Mouse (Mus musculus) liver, embryonic 16.5 days (tissue): ENCODE results near the gene Dgkz. TPM values are rescaled to one million over a fixed set of nuclear protein-coding genes. Genes with fewer than 3 reads are reported as not detected.

Source experiments
- ATAC-seq: fragments of 200-750 bp; cut with Nextera tagmentation; 2 replicates; pipeline ENCODE4 v1.8.0; 2017; ENCODE audit warnings: low read depth, mild to moderate bottlenecking, moderate number of reproducible peaks, moderate library complexity
- H3K27ac ChIP-seq: fragments of 300-500 bp; sonication (generic); 2 replicates; pipeline ENCODE4 v1.5.1; 2014; ENCODE audit warnings: mild to moderate bottlenecking, low read length
- H3K27me3 ChIP-seq: fragments of 300-500 bp; sonication (generic); 2 replicates; pipeline ENCODE4 v1.6.1; 2014; ENCODE audit warnings: low read depth, low read length, mixed read lengths; ENCODE audit not compliant: control insufficient read depth, insufficient read depth
- H3K36me3 ChIP-seq: fragments of 300-500 bp; sonication (generic); 2 replicates; pipeline ENCODE4 v1.6.1; 2014; ENCODE audit warnings: mild to moderate bottlenecking; ENCODE audit not compliant: control insufficient read depth, insufficient read depth
- H3K4me1 ChIP-seq: fragments of 300-500 bp; sonication (generic); 2 replicates; pipeline ENCODE4 v1.6.1; 2014; ENCODE audit warnings: low read depth, low read length, mixed read lengths; ENCODE audit not compliant: control insufficient read depth
- H3K4me2 ChIP-seq: fragments of 300-500 bp; sonication (generic); 2 replicates; pipeline ENCODE4 v1.6.1; 2014; ENCODE audit warnings: low read depth, low read length, mixed read lengths
- H3K4me3 ChIP-seq: fragments of 300-500 bp; sonication (generic); 2 replicates; pipeline ENCODE4 v1.5.1; 2014; ENCODE audit warnings: low read depth, mild to moderate bottlenecking, low read length
- H3K9ac ChIP-seq: fragments of 300-500 bp; sonication (generic); 2 replicates; pipeline ENCODE4 v1.6.1; 2014; ENCODE audit warnings: low read depth, low read length
- H3K9me3 ChIP-seq: fragments of 300-500 bp; sonication (generic); replicated peaks from 2 replicates; pipeline ENCODE4 v1.6.1; 2016; ENCODE audit warnings: low read length; ENCODE audit not compliant: control insufficient read depth
- WGBS: fragments of 180-500 bp; shearing (Covaris S2); extraction: QIAGEN DNeasy Blood & Tissue Kit; methylation state at CpG from one replicate; pipeline ENCODE4 v1.1.7; 2014; ENCODE audit not compliant: insufficient replicate concordance; 5-methylcytosine and 5-hydroxymethylcytosine counted together
- polyA plus RNA-seq: library from polyadenylated mRNA; unstranded; fragments of >200 nt; fragmentation: Nextera tagmentation; extraction: Ambion mirVana; gene quantifications from 2 replicates; pipeline ENCODE4 v1.2.1, GENCODE M21; 2015

Gene Dgkz
- polyA plus RNA-seq, 1 experiment from 2014 or later, result 24.1 TPM

DNA sequence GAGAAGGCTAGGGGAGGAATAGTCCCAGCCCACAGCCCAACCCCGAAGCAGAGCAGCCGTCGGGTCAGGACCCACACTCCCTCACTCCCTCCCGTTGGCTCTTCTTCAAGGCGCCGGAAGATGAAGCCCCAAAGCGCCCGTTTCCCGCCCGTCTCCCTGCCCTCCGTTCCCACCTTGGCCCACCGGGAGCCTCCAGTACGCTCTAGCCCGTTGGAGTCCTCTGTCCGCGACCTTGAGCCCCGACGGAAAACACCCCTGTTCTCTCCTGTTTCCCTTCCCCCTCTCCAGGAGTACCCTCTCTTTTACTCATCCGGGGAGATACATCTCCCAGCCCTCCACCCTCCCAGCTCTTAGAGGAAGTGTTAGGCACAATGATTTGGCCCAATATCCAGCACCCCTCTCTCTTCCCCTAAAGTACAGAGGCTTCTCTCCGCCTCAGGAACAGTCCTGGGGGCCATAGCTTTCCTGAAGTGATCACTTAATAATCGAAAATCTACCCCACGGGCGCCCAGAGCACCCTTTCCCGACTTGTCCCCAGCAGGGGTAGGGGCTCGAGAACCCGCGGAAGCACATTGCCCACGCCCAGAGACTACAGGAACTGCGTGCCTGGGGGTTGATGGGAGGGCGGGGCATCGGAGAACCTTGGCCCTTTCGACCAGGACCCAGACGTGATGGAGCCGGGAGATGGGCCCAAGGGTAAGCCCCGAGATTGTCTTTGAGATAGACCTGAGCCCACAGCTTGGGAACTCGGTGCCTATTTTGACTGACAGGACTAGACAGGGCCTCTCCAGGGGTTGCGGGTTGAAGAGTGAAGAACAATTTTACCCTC lies 52.9 kb downstream of the Dgkz start:
- Histone ChIP-seq H3K9ac (no peak overlapping the region), H3K4me1 (peaks cover 27% of the 10 kb centered on the region)

DNA sequence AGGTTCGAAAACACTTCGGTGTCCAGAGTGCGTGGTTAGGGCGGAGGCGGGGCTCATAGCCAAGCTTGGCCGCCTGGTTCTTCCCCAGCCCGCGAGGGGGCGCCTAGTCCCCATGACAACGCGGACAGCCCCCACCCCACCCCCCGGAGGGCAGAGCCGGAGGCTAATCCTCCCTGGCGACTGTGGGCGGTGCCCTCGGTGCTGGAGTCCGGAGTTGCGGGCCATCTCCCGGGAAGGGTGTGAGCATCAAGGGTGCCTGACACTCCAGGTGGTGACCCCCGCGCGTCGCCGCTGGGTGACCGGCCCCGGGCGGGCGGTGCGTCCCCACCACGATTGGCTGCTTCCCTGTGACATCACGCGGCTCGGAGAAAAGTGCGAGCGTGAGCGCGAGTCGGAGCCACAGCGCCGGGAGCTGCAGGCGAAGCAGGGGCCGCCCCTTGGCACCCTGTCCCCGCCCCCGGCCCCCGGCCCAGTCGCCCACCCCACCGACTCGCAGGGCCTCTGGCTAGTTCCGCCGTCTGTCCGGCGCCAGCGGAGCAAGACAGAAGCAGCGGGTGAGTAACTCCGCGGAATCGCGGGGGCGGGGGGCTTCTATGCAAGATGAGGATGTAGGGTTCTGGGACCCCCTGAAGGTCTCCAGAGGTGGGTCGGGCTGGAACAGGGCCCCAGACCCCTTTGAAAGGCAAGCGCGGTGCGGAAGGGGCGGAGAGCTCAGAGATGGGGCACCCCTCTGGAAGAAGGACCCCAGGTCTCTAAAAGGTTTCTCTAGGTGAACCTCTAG lies 53.7 kb downstream of the Dgkz start:
- H3K4me2 ChIP-seq, result peak overlapping the region; percentile 66
- H3K9ac ChIP-seq, result no peak overlapping the region
- H3K4me1 ChIP-seq, result peaks cover 27% of the 10 kb centered on the region
- H3K27me3 ChIP-seq, result peaks cover 37% of the 10 kb centered on the region
- H3K27ac ChIP-seq, result no peak overlapping the region
- H3K9me3 ChIP-seq, result no peaks in the 10 kb centered on the region
- peak; percentile 26 for ATAC-seq
- H3K4me3 ChIP-seq, result peak overlapping the region; percentile 56
- under 1% methylated on average over 64 of the region's 64 CpGs for WGBS
- no peaks in the 10 kb centered on the region for H3K36me3 ChIP-seq

More for the DNA sequence above, 52.9 kb downstream of the Dgkz start:
- H3K9me3 ChIP-seq, result no peaks in the 10 kb centered on the region
- H3K27ac ChIP-seq, result no peak overlapping the region
- H3K4me3 ChIP-seq, result peak overlapping the region; percentile 56
- ATAC-seq, result no peak
- H3K36me3 ChIP-seq, result no peaks in the 10 kb centered on the region
- H3K4me2 ChIP-seq, result peak overlapping the region; percentile 66
- 4% methylated on average over 37 of the region's 37 CpGs for WGBS
- peaks cover 37% of the 10 kb centered on the region for H3K27me3 ChIP-seq

DNA sequence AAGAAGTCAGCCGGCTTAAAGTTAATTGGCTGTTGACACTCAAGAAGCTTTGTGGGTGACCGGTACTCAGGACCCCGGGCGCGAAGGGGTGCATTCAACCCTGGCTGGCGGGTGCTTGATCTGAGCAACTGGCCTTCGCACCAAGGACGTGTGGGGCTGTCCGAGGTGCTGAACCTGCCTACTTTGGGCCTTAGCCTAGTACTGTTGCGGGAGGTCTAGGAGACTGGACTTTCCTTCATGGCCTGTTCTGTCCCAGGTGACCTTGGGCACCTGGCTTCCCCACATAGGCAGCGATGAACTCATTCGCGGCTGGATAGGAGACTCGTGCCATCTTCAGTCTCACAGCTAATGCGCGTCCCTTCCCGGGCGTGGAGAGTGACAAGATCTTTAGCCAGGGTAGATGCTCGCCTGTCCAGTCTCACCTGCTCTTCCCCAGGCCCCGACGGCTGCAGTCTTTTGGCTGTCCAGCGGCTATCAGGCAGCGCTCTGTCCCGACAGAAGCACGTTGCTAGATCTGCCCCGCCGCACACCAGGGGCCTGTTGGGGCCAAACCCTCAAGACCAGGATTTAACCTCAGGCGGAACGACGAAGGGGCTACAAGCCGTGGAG lies 54.4 kb downstream of the Dgkz start:
- H3K27me3 ChIP-seq, result peaks cover 37% of the 10 kb centered on the region
- WGBS, result 5% methylated on average over 31 of the region's 31 CpGs

DNA sequence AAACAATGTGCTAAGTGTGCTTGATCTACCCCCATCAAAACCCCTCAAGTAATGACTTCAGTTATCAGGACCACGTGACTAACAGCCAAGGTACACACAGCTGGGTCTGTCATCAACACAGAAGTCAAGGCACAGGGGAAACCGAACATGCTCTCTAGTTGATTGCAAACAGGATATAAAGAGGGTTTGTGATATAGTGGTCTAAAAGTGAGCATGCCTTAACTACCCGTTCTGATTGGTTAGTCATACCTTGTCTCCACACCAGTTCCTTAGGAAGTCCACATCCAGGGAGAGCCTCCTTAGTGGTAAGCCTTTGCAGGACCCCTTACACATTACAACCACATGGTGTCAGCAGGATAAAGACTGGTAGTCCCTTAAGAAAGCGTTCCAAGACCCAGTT lies 55.5 kb downstream of the Dgkz start:
- H3K4me1 ChIP-seq, result peaks cover 36% of the 10 kb centered on the region

More for the DNA sequence above, 54.4 kb downstream of the Dgkz start:
- peaks cover 30% of the 10 kb centered on the region for H3K4me1 ChIP-seq
- peak overlapping the region; percentile 56 for H3K4me3 ChIP-seq
- H3K27ac ChIP-seq, result no peak overlapping the region
- ATAC-seq, result no peak
- peak overlapping the region; percentile 66 for H3K4me2 ChIP-seq
- H3K36me3 ChIP-seq, result no peaks in the 10 kb centered on the region
- no peaks in the 10 kb centered on the region for H3K9me3 ChIP-seq
- H3K9ac ChIP-seq, result no peak overlapping the region

DNA sequence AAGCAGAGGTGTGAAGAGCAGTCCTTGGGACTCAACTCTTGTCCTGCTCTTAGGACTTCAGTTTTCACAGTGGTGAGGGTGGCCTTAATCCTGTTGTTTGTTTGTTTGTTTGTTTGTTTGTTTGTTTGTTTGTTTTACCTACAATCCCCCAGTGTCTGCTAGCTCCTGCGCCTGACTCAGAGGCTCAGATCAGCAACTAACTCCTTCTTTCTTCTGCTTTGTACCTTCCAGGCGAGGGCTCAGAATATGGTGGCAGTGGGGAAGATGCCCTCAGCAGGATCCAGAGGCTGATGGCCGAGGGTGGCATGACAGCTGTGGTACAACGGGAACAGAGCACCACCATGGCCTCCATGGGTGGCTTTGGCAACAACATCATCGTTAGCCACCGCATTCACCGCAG lies 58.6 kb downstream of the Dgkz start:
- Histone ChIP-seq H3K4me2 (no peak overlapping the region), H3K4me3 (no peak overlapping the region), H3K4me1 (peaks cover 28% of the 10 kb centered on the region), H3K9me3 (no peaks in the 10 kb centered on the region), H3K27ac (no peak overlapping the region), H3K36me3 (peaks cover 4% of the 10 kb centered on the region), H3K27me3 (peaks cover 13% of the 10 kb centered on the region), H3K9ac (no peak overlapping the region)
- WGBS, result 71% methylated on average over 7 of the region's 7 CpGs
- no peak for ATAC-seq

More for the DNA sequence above, 55.5 kb downstream of the Dgkz start:
- ATAC-seq, result no peak
- H3K9me3 ChIP-seq, result no peaks in the 10 kb centered on the region
- WGBS, result 55% methylated on average over 4 of the region's 4 CpGs
- H3K27me3 ChIP-seq, result peaks cover 37% of the 10 kb centered on the region
- no peak overlapping the region for H3K4me2 ChIP-seq
- H3K36me3 ChIP-seq, result no peaks in the 10 kb centered on the region
- H3K27ac ChIP-seq, result no peak overlapping the region
- no peak overlapping the region for H3K4me3 ChIP-seq
- no peak overlapping the region for H3K9ac ChIP-seq

DNA sequence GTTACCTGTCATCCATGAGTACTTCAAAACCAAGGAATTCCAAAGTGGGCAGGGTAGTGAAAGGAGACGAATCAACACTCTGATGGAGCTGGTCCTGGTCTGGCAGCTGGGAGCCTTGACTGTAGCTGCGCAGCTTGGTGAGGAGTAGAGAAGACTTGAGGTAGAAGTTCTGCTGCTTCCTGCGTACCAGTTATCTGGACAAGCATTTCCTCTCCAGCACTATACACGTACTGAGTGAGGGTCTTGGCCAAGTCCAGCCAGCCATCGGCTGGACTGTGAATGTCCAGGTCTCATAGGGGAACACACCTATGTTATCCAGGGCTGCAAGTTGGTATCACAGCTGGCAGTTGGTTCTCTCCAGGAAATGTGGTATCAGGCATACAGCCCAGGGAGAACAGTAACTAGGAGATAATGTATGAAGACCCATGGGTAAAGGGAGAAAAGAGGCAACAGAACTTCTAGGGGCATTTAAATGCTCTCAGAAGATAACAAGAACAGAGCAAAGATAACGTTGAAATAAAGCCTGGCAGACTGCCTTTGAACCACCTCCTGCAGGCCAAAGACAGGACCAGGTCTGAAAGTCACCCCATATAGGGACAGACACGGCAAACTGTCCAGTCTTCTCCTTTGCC lies 59.2 kb downstream of the Dgkz start:
- Histone ChIP-seq H3K27me3 (peaks cover 7% of the 10 kb centered on the region), H3K4me2 (no peak overlapping the region), H3K9ac (no peak overlapping the region), H3K4me1 (peaks cover 21% of the 10 kb centered on the region), H3K27ac (no peak overlapping the region), H3K36me3 (peaks cover 7% of the 10 kb centered on the region), H3K4me3 (no peak overlapping the region), H3K9me3 (no peaks in the 10 kb centered on the region)
- peak; percentile 73 for ATAC-seq
- 30% methylated on average over 7 of the region's 7 CpGs for WGBS

DNA sequence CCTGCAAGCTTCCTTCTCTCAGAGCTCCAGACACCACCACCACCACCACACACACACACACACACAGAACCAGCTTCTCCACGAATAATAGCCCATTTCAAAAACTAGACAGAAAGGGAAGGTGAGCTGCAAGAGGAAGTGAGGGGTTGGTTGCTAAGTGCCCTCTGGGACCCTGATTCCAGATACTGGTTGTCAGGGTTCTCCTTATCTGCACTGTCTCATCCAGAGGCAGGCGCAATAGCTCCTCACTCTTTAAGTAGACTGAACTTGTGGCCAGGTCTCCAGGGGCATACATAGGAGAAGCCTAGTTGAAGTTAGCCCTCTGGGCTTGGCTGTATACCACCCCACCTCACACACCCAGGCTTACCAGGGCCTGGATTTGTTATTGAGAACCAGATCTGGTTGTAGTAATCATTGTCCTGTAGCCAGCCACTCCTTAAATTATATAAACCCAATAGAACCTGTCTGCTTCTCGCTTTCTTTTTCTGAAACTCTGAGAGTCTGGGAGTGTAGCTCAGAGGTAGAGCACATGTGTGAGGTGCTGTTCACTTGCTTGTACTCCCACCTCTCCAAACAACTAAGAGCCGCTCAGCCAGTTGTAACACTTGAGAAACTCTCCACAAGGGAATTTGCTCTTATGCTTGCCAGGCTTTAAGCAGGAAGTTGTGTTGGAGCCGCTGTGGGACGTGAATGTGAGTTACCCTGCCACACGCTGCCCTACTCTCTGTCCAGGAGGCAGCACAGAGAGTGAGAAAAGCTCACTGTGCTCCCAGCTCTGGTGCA lies 62.1 kb downstream of the Dgkz start:
- Histone ChIP-seq H3K27ac (no peak overlapping the region), H3K4me2 (no peak overlapping the region), H3K9me3 (no peaks in the 10 kb centered on the region), H3K36me3 (peaks cover 9% of the 10 kb centered on the region), H3K9ac (no peak overlapping the region), H3K4me3 (no peak overlapping the region), H3K27me3 (no peaks in the 10 kb centered on the region), H3K4me1 (peaks cover 19% of the 10 kb centered on the region)
- WGBS, result 60% methylated on average over 7 of the region's 7 CpGs
- no peak for ATAC-seq

DNA sequence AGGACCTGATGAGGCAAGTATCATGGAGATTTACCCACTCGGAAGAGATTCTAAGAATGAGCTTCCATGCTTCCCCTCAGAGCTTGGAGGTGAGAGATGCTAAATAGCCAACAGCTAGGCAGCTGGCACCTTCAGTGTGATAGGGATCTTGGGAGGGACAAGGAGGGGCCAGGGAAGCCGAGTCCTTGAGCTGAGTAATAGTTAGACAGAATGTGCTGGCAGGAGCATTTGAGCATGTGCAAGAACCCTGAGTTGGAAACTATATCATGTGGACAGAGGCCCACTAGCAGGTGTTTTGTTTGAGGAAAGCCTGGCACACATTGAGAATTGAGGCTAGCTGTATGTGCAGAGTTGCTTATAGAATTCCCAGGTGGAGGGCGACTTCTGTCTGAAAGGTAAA lies 63.0 kb downstream of the Dgkz start:
- H3K4me3 ChIP-seq, result no peak overlapping the region
- 53% methylated on average over 3 of the region's 3 CpGs for WGBS
- ATAC-seq, result no peak
- H3K36me3 ChIP-seq, result peaks cover 11% of the 10 kb centered on the region
- no peak overlapping the region for H3K27ac ChIP-seq
- peaks cover 19% of the 10 kb centered on the region for H3K4me1 ChIP-seq
- H3K27me3 ChIP-seq, result no peaks in the 10 kb centered on the region
- H3K9me3 ChIP-seq, result no peaks in the 10 kb centered on the region
- no peak overlapping the region for H3K4me2 ChIP-seq
- no peak overlapping the region for H3K9ac ChIP-seq
